Mouse (Mus musculus) gastrocnemius, postnatal 36 days (tissue): ENCODE measurements around the gene Arhgap20. TPM values are rescaled to one million over a fixed set of nuclear protein-coding genes. Genes with fewer than 3 reads are reported as not detected.

Source experiments
- total RNA-seq, 2 experiments: library from RNA; stranded (reverse); gene quantifications; 2 replicates each; pipeline ENCODE4 v1.2.3; 2021

The Arhgap20 gene
- total RNA-seq, 2 experiments from 2014 or later: 25.9 to 26.5 TPM

Other genes with a start within 250 kb of the Arhgap20 start
- gene Fdx1, start 198.2 kb downstream of the Arhgap20 start, total RNA-seq: 10 to 100 TPM; 36.2 to 40.7 TPM